Mouse (Mus musculus): ENCODE data around the gene Cbln3. TPM values are rescaled to one million over a fixed set of nuclear protein-coding genes. Genes with fewer than 3 reads are reported as not detected.

Cbln3 gene
- total and polyA plus RNA-seq, 3 experiments, result 0.17 to 0.26 (median 0.24) TPM

DNA sequence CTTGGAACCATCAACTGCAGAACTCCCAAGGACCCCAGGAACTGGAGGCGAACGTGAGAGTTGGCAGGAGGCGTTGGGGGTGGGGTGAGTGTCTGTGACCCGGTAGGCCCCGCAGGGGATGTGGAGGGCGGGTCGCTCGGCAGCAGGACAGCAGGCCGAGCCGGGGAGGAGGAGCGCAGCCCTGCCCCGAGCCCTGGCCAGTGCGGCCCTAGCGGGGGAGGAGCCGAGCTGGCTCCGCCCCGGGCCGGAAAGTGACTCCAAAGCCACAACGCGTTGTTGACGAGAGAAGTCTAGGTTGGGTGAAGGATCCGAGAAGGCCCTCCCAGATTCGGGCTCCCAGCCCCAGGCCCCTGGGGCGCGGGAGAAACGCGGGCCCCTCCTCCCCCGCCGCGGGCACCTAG, 521 bp upstream of the Cbln3 start, which contains the start of gene Khnyn:
TSS of gene Khnyn (plus strand) at position 235 of the 401 bp plus-strand sequence.
- in situ Hi-C loops (cut with MboI; ENCODE audit: low pct_ligation_motif_present, low pct_unique_long_range_greater_than_20kb, low sequenced_read_pairs), result no loop called here
- DNase-seq (ENCODE audit: extremely low read depth), result peak; percentile 93

DNA sequence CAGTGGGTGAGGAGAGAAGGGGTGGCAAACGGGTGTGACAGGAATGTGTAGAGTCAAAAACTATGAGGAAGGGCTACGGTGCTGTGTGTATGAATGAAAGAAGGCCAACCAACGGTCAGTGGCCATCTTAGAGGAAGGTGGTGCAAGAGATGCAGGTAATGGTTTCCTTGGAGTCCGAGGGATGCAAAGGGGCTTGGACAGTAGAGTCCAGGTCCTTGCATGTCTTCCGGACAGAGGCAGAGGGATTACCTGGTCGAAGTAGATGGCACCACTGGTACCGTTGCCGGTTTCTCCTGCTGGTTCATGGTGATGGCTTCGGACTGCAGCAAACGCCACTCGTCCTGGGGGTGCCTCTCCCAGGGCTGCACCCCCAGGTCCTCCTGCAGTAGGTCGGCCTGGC, 529 bp downstream of the Cbln3 start:
- Histone ChIP-seq H3K4me1 (ENCODE audit: control insufficient read depth in 1 of 2, insufficient read depth in 2 of 2) (peaks cover 40 to 71% of the 10 kb centered on the region in 2 experiments), H3K79me2 (replicated peaks; ENCODE audit: control insufficient read depth, extremely low read depth, insufficient read depth, poor library complexity, severe bottlenecking) (peaks cover 15% of the 10 kb centered on the region), H3K27ac (ENCODE audit: insufficient read depth, low read depth) (no peak overlapping the region), H3K9ac (ENCODE audit: insufficient read depth, low read depth) (no peak overlapping the region), H3K9me3 (replicated peaks; ENCODE audit: low read length) (no peaks in the 10 kb centered on the region), H3K4me2 (ENCODE audit: insufficient read depth, low read depth, poor library complexity, severe bottlenecking) (no peak overlapping the region), H3K36me3 (replicated peaks in 1 of 2; ENCODE audit: control insufficient read depth in 1 of 2, insufficient read depth in 1 of 2, low read length in 1 of 2) (peaks cover 20 to 24% of the 10 kb centered on the region in 2 experiments), H3K4me3 (replicated peaks in 1 of 3; ENCODE audit: low read depth in 2 of 3, low read length in 2 of 3, poor library complexity in 1 of 3) (no peak overlapping the region), H3K27me3 (replicated peaks) (no peaks in the 10 kb centered on the region)
- in situ Hi-C loops (cut with MboI; ENCODE audit: low pct_ligation_motif_present, low pct_unique_long_range_greater_than_20kb, low sequenced_read_pairs) (no loop called here), dilution Hi-C loops (cut with MboI; ENCODE audit: extremely low pct_ligation_motif_present, extremely low pct_unique_long_range_greater_than_20kb, low sequenced_read_pairs) (no loop called here)
- DNase-seq (ENCODE audit: extremely low read depth), result no peak
- TF ChIP-seq KAT2A (IDR thresholded peaks at IDR 0.05; ENCODE audit: insufficient replicate concordance, low read length), result no peak
- TF ChIP-seq CHD1 (IDR thresholded peaks at IDR 0.05; ENCODE audit: low read depth, low read length), result no peak
- TF ChIP-seq ZNF384 (IDR thresholded peaks at IDR 0.05; ENCODE audit: low read depth, low read length), result no peak
- TF ChIP-seq USF2 (conservative IDR thresholded peaks at IDR 0.05; ENCODE audit: low read depth, low read length), result no peak
- TF ChIP-seq MAZ (IDR thresholded peaks at IDR 0.05; ENCODE audit: low read depth, low read length), result no peak
- TF ChIP-seq SIN3A (IDR thresholded peaks at IDR 0.05; ENCODE audit: low read length), result no peak
- TF ChIP-seq BHLHE40 (IDR thresholded peaks at IDR 0.05; ENCODE audit: low read depth, low read length), result no peak
- no peak for TF ChIP-seq MXI1 (IDR thresholded peaks at IDR 0.05; ENCODE audit: low read depth, low read length)
- no peak for TF ChIP-seq EP300 (IDR thresholded peaks at IDR 0.05; ENCODE audit: low read length)
- no peak for TF ChIP-seq JUN (IDR thresholded peaks at IDR 0.05; ENCODE audit: insufficient read depth, low read depth, low read length)
- TF ChIP-seq ZKSCAN1 (IDR thresholded peaks at IDR 0.05; ENCODE audit: borderline replicate concordance, low read depth, low read length), result no peak
- no peak for TF ChIP-seq TCF12 (IDR thresholded peaks at IDR 0.05; ENCODE audit: low read depth, low read length)
- no peak for TF ChIP-seq HCFC1 (IDR thresholded peaks at IDR 0.05; ENCODE audit: low read depth, low read length)
- no peak for TF ChIP-seq CTCF (conservative IDR thresholded peaks at IDR 0.05 in 1 of 2, IDR thresholded peaks at IDR 0.05 in 1 of 2; ENCODE audit: low read depth in 2 of 2, low read length in 2 of 2)

More for the DNA sequence above, 521 bp upstream of the Cbln3 start, which contains the start of gene Khnyn:
- no peaks in the 10 kb centered on the region for H3K27me3 ChIP-seq (replicated peaks)
- peak within 1 kb of the TSS; percentile 70 to 74 (median 73) for H3K4me3 ChIP-seq (replicated peaks in 1 of 3; ENCODE audit: low read depth in 2 of 3, low read length in 2 of 3, poor library complexity in 1 of 3)
- H3K4me1 ChIP-seq (ENCODE audit: control insufficient read depth in 1 of 2, insufficient read depth in 2 of 2), result peaks cover 43 to 78% of the 10 kb centered on the region in 2 experiments
- H3K9ac ChIP-seq (ENCODE audit: insufficient read depth, low read depth), result peak within 1 kb of the TSS; percentile 72
- H3K27ac ChIP-seq (ENCODE audit: insufficient read depth, low read depth), result peak within 1 kb of the TSS; percentile 96
- peaks cover 29 to 33% of the 10 kb centered on the region in 2 experiments for H3K36me3 ChIP-seq (replicated peaks in 1 of 2; ENCODE audit: control insufficient read depth in 1 of 2, insufficient read depth in 1 of 2, low read length in 1 of 2)
- H3K79me2 ChIP-seq (replicated peaks; ENCODE audit: control insufficient read depth, extremely low read depth, insufficient read depth, poor library complexity, severe bottlenecking), result peaks cover 17% of the 10 kb centered on the region
- no peaks in the 10 kb centered on the region for H3K9me3 ChIP-seq (replicated peaks; ENCODE audit: low read length)
- TF ChIP-seq MAZ (IDR thresholded peaks at IDR 0.05; ENCODE audit: low read depth, low read length) (peak; percentile 53), MYC (IDR thresholded peaks at IDR 0.05; ENCODE audit: low read depth, low read length) (no peak; the same call in 1 of the 2 replicates), MEF2A (IDR thresholded peaks at IDR 0.05; ENCODE audit: borderline replicate concordance, low read depth, low read length) (peak; percentile 79), KAT2A (IDR thresholded peaks at IDR 0.05; ENCODE audit: insufficient replicate concordance, low read length) (no peak), TCF12 (IDR thresholded peaks at IDR 0.05; ENCODE audit: low read depth, low read length) (peak; percentile 41; the same call in 1 of the 2 replicates), JUND (conservative IDR thresholded peaks at IDR 0.05; ENCODE audit: low read depth, low read length) (no peak), CHD2 (IDR thresholded peaks at IDR 0.05; ENCODE audit: low read length) (peak; percentile 71), ZC3H11A (IDR thresholded peaks at IDR 0.05; ENCODE audit: low read depth, low read length) (no peak), UBTF (IDR thresholded peaks at IDR 0.05; ENCODE audit: low read depth, low read length) (peak; percentile 80), RAD21 (IDR thresholded peaks at IDR 0.05; ENCODE audit: low read depth, low read length) (no peak), ELF1 (IDR thresholded peaks at IDR 0.05; ENCODE audit: low read depth, low read length) (peak; percentile 50), EP300 (IDR thresholded peaks at IDR 0.05; ENCODE audit: low read length) (no peak), CTCF (conservative IDR thresholded peaks at IDR 0.05 in 1 of 2, IDR thresholded peaks at IDR 0.05 in 1 of 2; ENCODE audit: low read depth in 2 of 2, low read length in 2 of 2) (no peak), NRF1 (IDR thresholded peaks at IDR 0.05; ENCODE audit: low read depth, low read length) (no peak; the same call in 1 of the 2 replicates), IRF4 (IDR thresholded peaks at IDR 0.05; ENCODE audit: low read depth, low read length) (peak; percentile 50; the same call in 1 of the 2 replicates), MXI1 (IDR thresholded peaks at IDR 0.05; ENCODE audit: low read depth, low read length) (peak; percentile 66; the same call in 1 of the 2 replicates), POLR2A (IDR thresholded peaks at IDR 0.05; ENCODE audit: low read depth, low read length) (peak; percentile 67), ZNF384 (IDR thresholded peaks at IDR 0.05; ENCODE audit: low read depth, low read length) (no peak), POLR2AphosphoS2 (IDR thresholded peaks at IDR 0.05; ENCODE audit: low read depth, low read length) (0 out of 2 replicates have a peak, but pooled peaks have one; percentile 40), NELFE (IDR thresholded peaks at IDR 0.05; ENCODE audit: low read depth, low read length) (peak; percentile 70), E2F4 (IDR thresholded peaks at IDR 0.05; ENCODE audit: insufficient replicate concordance, low read depth, low read length) (no peak), BHLHE40 (IDR thresholded peaks at IDR 0.05; ENCODE audit: low read depth, low read length) (peak; percentile 79), HCFC1 (IDR thresholded peaks at IDR 0.05; ENCODE audit: low read depth, low read length) (peak; percentile 30; the same call in 1 of the 2 replicates), TBP (conservative IDR thresholded peaks at IDR 0.05; ENCODE audit: low read depth, low read length) (0 out of 2 replicates have a peak, but pooled peaks have one; percentile 17), MAX (IDR thresholded peaks at IDR 0.05; ENCODE audit: low read length) (peak; percentile 55; the same call in 1 of the 2 replicates)
- dilution Hi-C loops (cut with MboI; ENCODE audit: extremely low pct_ligation_motif_present, extremely low pct_unique_long_range_greater_than_20kb, low sequenced_read_pairs), result no loop called here
- peak within 1 kb of the TSS; percentile 67 for H3K4me2 ChIP-seq (ENCODE audit: insufficient read depth, low read depth, poor library complexity, severe bottlenecking)

Measured in CH12.LX (cell line).